Mouse (Mus musculus): ENCODE results near the gene 4930518I15Rik. TPM values are rescaled to one million over a fixed set of nuclear protein-coding genes. Genes with fewer than 3 reads are reported as not detected.
"Not testable (repeated sequence)": the region's sequence is repeated elsewhere in the genome, so short reads cannot be mapped to it uniquely, and the experiment has no call there.

Gene 4930518I15Rik
- total RNA-seq (2017): 6.9 and 8.0 TPM in 2 replicates

DNA sequence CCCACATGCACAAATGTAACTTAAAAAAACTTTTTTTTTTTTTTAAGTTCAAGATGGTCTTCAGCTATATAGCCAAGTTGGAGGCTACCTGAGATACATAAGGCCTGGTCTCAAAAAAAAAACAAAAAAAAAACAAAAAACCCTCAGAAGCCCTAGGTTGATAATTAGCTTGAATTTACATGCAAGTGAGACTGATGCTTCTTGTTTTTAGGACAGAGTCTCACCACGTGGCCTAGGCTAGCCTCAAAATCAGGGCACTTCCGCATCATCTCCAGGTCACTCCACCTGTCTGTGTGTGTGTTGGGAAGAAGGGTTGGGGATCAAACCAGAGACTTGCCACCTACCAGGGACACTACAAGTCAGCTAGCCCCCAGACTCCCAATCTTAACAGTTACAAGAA lies at the start of gene 4930518I15Rik:
TSS of gene 4930518I15Rik (minus strand) at position 112 of the 400 bp plus-strand sequence.
- ATAC-seq (ENCODE audit: extremely low read depth, insufficient number of reproducible peaks, low FRiP score, poor library complexity, severe bottlenecking): no peak

DNA sequence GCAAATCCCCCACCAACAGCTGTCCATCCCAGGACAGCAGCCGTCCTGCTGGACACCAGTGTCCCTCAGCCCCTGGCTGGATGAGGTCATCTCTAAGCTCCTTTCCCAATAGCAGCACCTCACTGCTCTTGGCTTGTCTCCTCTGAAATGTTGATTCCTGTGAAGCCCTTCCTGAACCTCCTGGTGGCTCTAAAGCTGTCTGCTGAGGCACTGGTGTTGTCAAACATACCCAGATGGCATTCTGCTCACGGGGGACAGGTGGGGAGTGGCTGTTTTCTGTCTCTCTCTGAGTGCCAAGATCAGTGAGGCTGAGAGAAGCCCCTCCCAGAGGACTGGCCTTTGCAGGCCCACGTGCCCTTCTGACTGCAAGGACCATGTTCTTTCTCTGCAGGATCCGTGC lies 48.2 kb upstream of the 4930518I15Rik start:
- ATAC-seq (ENCODE audit: extremely low read depth, insufficient number of reproducible peaks, low FRiP score, poor library complexity, severe bottlenecking): not testable (repeated sequence)

DNA sequence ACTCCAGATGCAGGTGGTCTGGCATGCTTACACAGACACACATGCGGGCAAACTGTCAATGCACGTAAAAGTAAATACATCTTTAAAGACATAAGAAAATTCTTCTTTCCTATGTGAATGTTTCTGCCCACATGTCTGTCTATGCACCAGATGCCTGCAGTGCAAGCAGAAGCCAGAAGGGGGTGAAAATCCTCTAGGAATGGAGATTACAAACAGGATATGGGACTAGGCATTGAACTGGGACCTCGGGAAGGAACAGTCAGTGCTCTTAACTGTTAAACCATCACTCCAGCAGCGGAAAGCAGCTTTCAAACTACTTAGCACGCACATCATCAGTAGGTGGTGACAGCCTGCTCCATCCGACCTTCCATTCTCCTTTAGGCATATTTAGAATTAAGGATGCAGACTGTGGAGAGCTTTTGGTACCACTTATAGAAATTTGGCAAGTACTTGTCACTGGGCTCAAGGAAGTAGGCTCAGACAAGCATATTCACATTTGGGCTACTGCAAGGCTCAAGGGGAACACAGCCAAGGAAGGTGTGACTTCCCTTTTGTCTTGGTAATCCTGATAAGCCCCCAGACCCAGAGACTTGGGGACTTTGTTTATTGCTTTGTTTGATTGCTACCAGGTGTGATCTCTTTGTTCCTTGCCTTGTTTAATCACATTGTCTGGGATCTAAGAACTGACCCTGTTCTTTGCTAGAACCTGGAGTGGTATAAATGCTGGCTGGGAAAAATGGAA lies 47.4 kb upstream of the 4930518I15Rik start:
- ATAC-seq (ENCODE audit: extremely low read depth, insufficient number of reproducible peaks, low FRiP score, poor library complexity, severe bottlenecking): no peak

DNA sequence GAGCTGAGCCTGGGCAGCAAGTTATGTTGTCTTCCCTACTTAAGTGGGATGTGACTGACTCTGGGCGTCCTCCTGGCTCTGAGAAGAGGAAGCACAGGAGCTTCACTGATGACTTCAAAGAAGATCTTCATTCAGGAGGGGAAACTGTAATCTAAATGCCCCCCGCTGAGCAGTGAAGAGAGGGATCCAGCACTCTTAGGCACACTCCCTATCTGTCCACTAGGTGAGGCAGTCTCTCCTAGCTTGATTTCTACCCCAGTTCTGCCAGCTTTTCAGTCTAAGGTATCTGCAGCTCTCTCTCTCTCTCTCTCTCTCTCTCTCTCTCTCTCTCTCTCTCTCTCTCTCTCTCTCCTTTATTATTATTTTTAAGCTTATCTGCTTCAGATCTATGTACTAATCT lies 45.6 kb upstream of the 4930518I15Rik start:
- ATAC-seq (ENCODE audit: extremely low read depth, insufficient number of reproducible peaks, low FRiP score, poor library complexity, severe bottlenecking): no peak

DNA sequence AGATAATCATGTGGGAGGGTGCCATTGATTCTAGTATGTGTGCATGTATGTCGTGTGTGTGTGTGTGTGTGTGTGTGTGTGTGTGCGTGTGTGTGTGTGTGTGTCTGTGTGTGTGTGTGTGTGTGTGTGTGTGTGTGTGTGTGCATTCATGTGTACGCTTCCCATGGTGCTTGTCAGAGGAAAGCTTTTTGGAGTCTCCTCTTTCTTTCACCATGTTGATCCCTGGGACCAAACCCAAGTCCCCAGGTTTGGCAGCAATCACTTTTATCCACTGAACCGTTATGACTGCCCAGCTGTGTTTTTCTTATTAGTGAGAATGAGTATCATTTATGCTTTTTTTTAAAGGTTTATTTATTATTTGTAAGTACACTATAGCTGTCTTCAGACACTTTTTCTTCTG lies 44.7 kb upstream of the 4930518I15Rik start:
- ATAC-seq (ENCODE audit: extremely low read depth, insufficient number of reproducible peaks, low FRiP score, poor library complexity, severe bottlenecking): not testable (repeated sequence)

DNA sequence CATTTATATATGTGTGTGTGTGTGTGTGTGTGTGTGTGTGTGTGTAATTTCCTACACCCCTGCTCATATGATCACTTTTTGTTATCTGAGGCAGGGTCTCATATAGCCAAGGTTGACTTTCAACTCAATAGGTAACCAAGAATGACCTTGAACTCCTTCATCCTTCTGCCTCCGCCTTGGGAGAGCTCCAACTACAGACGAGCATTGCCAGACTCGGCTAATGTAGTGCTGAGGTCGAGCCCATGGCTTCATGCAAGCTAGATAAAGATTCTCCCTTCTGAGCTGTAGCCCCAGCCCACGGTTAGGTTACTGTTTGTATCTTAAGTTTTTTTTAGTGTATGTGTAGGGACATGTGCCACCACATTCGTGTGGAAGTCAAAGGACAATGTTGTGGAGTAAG lies 44.1 kb upstream of the 4930518I15Rik start:
- no peak for ATAC-seq (ENCODE audit: extremely low read depth, insufficient number of reproducible peaks, low FRiP score, poor library complexity, severe bottlenecking)

DNA sequence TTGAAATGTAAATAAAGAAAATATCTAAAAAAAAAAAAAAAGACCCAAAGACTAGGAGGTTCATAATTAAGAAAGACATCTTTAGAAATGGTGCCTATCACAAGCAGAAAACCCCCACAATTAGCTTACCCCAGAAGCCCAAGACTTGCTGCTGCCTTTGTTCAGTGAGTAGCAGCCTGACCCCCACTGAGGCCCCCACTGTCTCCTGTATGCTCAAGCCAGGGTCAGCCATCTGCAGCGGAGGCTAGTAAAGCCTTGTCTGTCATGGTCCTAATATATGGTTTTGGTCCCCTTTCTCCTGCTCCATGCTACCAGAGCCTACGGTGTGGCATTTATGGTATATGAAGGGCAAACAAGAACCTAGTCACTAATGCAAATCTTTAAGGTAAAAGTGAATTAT lies 43.6 kb upstream of the 4930518I15Rik start:
- ATAC-seq (ENCODE audit: extremely low read depth, insufficient number of reproducible peaks, low FRiP score, poor library complexity, severe bottlenecking): no peak

DNA sequence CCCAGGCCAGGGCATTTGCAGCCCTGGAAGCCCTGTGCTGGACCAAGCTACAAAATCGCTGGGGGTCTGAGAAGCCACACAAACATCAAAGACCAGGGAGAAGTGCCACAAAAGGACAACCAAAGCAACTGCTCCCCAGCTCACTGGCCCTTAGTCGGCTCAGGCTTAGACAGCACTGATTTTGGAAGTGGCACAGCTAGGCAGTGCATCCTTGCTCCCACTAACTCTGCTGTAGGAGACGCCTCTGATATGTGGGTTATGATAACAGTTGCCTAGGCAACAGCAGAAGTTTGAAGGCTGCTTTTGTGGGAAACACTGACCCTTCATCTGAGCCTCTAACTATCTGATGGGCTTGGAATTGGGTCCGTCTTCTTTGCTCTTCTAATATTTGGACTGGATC lies 41.4 kb upstream of the 4930518I15Rik start:
- ATAC-seq (ENCODE audit: extremely low read depth, insufficient number of reproducible peaks, low FRiP score, poor library complexity, severe bottlenecking): no peak

DNA sequence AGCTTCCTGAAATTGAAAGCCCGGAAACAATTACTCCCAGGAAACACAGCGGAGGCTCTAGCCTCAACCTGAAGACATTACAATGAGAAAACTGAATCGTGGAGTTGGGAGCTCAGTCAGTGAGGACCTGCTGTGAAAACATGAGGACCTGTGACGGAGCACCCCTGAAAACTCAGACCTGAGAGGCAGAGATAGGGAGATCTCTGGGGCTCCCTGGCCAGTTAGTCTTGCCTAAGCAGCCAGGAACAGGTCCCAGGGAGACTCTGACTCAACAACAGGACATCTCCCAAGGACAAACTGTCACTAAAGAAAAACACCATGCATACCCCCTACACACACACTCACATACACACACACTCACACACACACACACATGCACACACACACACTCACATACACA lies 40.6 kb upstream of the 4930518I15Rik start:
- no peak for ATAC-seq (ENCODE audit: extremely low read depth, insufficient number of reproducible peaks, low FRiP score, poor library complexity, severe bottlenecking)

DNA sequence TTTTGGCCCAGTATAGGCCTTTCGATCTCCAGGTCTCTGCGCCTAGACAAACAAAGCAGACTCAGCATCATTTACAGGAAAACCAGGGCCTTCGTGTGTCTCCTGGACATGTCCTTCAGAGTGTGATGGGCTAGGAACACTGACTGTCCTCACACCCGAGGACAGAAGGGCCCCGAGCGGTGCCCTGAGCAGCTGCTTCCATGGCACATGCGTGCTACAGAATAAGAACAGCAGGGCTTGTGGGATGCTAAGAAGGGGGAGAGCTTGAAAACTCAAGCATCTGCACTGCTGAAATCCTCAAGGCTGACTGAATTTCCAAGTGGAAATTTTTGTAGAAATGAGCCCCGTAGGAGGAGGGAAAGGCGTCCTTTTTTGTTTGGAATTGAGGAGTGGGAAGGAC lies 39.3 kb upstream of the 4930518I15Rik start:
- no peak for ATAC-seq (ENCODE audit: extremely low read depth, insufficient number of reproducible peaks, low FRiP score, poor library complexity, severe bottlenecking)

DNA sequence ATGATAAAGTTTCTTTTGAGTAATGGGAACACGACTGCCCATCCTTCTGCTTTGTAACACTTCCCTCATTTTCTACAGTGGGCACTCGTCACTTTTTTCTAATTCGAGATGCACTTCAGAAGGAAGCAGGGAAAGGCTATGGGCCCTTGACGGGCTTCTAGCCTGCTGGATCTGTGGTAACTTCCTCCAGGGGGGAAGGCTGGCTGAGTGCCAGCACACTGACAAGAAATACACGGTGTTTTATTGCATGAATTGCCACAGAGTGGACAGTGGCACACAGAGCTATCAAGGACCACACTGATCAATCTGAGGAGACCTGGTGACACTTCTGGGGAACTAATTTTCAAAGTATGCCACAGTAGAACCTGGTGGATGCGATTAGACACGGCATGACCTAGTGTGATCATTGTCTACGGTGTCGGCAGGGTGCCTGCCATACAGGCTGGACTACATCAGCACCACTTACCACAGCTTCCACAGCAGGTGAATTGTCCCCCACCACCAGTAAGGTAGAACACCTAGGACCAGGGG lies 38.7 kb upstream of the 4930518I15Rik start:
- no peak for ATAC-seq (ENCODE audit: extremely low read depth, insufficient number of reproducible peaks, low FRiP score, poor library complexity, severe bottlenecking)

DNA sequence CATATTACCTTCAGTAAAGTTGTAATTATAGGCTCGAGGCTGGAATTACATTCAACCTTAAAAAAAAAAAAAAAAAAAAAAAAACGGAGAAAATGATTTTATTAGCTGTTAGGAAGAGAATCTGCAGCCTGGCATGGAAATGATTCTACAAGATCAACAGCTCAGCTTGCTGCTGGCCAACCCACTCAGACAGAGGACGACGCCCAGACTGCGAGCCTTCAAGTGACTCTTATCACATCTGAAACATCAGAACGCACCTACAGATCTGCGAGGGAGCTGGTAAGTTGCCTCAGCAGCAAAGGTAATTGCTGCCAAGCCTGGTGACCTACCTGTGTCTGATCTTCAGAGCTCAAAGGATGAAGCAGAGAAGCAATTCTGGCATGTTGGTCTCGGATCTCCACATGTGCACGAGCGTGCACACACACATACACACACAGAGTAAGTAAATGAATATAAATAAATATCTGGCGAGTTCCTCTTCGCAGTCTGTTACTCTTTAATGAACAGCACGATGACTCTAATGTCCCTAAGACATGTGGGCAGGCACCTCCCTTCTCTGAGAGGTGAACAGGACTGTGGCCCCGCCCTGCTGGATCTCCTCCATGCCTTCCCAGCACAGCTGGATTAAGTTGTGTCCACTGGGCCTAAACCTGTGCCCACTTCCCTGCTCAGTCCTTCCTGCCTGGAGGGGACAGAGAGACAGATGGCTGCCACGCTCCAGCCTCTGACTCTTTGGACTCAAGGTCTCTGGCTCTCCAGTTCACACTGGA lies 36.9 kb upstream of the 4930518I15Rik start:
- ATAC-seq (ENCODE audit: extremely low read depth, insufficient number of reproducible peaks, low FRiP score, poor library complexity, severe bottlenecking): no peak

DNA sequence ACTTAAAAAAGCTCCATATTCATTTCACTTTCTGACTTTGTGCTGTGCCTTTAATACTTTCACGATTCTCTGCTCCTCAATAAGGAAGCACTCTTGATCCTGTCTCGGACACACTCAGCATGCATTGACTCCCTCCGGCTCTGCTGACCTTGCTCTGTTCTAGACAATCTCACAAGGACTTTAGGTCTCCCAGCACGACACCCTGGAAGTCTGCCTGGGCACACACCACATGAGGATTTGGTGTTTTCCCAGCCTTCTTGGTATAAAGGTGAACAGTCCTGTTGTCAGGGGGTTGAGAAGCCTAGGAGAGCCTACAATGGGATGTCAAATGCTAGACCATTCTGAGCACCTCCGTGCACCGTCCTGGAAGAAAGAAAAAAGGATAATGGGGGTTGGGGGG lies 35.1 kb upstream of the 4930518I15Rik start:
- ATAC-seq (ENCODE audit: extremely low read depth, insufficient number of reproducible peaks, low FRiP score, poor library complexity, severe bottlenecking): no peak

DNA sequence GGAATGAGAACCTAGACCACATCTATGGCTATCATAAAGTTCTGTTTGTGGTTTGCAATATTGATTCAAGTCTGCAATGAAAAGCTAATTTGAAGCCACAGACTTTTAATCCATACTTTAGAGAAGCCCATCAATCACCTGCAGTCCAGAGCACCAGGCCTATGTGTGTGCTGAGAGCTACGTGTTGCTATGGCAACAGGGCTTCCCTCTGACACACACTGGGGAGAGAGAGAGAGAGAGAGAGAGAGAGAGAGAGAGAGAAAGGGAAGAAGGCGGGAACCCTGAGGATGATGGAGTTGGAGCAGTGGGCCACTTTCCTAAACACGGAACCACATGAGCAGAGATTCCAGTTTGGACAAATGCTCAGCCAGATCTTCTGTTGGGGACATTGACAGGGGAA lies 34.5 kb upstream of the 4930518I15Rik start:
- ATAC-seq (ENCODE audit: extremely low read depth, insufficient number of reproducible peaks, low FRiP score, poor library complexity, severe bottlenecking): no peak

DNA sequence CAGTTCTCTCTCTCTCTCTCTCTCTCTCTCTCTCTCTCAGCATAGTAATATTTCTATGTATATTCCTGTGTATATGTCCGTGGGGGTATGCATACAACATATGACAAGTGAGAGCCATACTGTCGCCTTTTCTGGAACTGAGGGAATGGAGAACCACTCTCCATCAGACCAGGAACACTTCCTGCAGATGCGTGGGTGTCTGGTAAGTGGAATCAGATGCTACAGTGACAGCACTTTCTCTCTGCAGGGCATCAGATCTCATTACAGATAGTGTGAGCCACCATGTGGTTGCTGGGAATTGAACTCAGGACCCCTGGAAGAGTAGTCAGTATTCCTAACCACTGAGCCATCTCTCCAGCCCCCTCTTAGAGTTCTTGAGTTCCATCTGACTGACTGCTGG lies 30.7 kb upstream of the 4930518I15Rik start:
- ATAC-seq (ENCODE audit: extremely low read depth, insufficient number of reproducible peaks, low FRiP score, poor library complexity, severe bottlenecking): no peak

DNA sequence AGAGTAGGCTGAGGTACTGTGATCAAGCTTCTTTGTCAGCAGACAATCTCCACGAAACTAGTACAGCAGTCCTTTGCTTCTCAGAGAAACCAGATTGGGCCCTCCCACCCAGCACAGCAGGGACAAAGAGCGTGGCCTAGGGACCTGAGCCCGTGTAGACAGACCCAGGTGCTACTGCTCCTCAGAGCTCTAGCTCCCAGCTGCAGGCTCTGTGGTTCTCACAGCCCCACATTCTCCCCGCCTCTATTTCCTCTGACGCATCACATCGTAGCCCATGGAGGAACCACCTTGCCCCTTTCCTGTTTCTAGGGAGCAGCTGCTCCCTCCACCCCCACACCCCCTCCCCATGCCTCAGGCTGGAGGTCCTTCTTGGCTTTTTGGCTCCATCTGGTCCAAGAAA lies 29.3 kb upstream of the 4930518I15Rik start, which contains the start of gene Sla2:
TSS of gene Sla2 (minus strand) at position 176 of the 400 bp plus-strand sequence.
- ATAC-seq (ENCODE audit: extremely low read depth, insufficient number of reproducible peaks, low FRiP score, poor library complexity, severe bottlenecking): peak; percentile 35; the same call in 1 of the 2 replicates

DNA sequence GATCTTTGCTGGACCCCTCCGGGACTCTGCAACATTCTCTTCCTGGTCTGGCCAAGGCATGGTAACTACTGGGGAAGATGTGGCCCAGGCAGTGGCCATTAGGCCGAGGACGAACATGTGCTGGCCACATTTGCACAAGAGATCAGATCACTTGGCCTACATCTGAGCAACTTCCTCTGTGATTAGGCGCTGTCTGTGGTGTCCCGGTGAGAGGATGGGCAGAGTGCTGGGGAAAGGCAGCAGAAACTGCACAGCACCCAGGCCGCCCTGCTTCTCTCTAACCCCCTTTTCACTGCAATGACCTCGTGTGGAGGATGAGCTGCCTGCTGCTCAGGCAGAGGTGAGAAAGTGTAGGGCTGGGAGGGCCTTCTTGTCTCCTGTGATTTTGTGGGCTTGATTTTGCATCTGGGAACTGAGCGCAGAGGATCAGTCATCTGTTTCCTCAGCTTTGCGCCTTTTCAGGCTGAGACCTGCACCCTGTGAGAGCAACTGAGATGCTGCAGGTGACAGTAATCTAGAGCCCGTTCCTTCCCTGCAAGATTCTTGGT lies 28.4 kb upstream of the 4930518I15Rik start:
- ATAC-seq (ENCODE audit: extremely low read depth, insufficient number of reproducible peaks, low FRiP score, poor library complexity, severe bottlenecking): no peak

DNA sequence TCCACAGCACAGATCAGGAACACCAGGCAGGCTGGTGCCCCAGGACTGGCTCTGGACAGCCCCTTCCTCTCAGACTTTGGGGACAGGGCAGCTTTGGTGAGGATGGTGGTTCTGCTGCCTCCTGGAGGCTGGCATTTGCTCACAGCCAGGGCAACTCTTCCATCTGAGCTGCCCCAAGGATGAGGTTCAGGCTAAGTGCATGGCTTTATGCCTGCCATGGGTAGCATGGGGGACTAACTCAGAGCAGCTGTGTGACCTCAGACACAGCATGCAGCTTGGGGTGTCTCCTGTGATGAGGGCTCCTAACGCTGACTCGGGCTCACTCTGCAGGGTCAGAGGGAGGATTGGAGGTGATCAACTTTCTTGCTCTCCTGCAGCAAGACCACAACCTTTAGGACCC lies 27.9 kb upstream of the 4930518I15Rik start:
- ATAC-seq (ENCODE audit: extremely low read depth, insufficient number of reproducible peaks, low FRiP score, poor library complexity, severe bottlenecking): not testable (repeated sequence)

DNA sequence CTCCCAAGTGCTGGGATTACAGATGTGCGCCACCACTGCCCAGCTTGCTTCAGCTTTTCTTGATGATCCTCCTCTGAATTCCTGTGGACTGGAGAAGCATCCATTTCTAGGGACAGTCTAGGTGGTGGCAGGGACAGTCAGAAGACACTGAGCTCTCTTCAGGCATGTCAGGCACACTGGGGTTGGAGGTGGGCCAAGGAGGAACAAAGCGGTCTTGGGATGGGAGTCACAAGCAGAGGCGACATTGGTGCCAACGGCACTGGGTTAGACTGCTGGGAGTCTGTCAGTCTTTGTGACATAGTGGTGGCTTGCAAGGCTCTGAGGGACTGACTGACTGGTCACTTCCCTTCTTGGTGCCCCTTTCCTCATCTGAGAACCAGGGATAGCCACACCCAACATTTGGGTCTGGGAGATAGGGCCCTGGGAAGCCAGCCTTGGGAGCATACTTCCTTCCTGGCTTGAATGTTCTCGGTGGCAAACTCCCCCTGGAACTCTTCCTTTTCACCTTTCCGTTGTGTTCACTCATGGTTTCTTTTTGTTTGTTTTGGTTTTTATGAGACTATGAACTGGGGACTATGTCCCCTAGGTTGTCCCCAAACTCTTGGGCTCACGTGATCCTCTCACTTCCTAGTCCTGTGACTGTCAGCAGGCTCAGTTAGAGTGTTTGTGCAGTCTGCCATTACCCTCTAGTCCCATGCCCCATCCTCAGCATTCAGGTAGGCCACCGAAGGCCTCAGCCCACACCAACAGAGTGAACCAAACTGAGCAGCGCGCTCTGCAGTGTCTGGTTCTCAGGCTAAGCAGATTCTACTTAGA lies 26.9 kb upstream of the 4930518I15Rik start:
- ATAC-seq (ENCODE audit: extremely low read depth, insufficient number of reproducible peaks, low FRiP score, poor library complexity, severe bottlenecking): no peak
